Mouse (Mus musculus): Measurements from ENCODE around the gene Exoc6. TPM values are rescaled to one million over a fixed set of nuclear protein-coding genes. Genes with fewer than 3 reads are reported as not detected.

Exoc6 gene
- total RNA-seq, 2 experiments from 2014 or later = 44.6 to 46.1 TPM

DNA sequence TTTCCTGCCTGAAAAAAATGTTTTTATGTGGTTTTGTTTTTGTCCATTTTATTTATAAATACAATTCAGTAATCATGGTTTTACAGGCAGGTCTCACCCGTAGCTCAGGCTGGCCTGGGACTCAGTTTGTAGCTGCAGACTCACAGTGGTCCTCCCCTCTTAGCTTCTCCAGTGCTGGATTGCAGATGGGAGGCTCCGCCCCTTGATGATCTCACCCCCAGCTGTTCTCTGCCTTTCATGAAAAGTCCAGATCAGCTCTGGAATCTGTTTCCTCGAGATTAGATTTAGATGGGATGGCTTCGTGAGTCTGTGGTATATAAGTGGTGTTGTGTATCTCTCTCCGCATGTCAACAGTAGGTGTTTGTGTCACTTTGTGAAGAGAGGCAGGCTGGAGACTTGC lies 24.6 kb downstream of the Exoc6 start:
- peak; percentile 34 for DNase-seq

DNA sequence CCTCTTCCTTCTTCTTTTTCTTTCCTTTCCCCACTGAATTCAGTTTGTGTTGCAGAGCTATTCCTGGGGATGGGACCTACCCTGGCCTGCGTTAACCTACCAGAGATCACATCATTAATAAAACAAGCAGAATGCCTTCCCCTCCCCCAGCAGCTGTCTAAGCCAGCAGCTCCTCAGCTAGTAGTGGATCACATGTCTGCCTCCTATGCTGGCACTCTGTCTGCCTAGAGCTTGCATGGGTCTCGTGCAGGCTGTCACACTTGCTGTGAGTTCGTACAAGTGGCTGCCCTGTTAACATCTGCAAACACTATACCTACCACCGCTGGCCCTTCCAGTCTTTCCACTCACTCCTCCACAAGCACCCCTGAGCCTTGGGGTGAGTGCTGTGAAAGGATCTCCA lies 29.4 kb downstream of the Exoc6 start:
- DNase-seq = no peak

DNA sequence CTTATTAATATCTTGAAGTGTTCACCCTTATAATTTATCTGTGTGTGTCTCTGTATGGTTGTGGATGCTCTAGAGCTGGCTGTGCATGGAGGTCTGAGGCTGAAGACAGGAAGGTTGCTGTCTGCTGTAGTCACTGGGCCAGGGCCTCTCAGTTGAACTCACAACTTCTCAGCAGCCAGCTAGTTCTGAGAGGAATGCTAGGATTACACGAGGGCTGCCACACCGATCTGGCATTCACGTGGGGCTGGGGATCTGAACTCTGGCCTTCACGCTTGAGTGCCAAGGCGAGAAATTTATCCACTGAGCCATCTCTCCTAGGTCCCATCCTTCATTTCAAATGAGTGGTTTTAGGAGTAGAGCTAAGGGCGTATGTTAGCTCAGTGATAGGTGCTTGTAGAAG lies 30.2 kb downstream of the Exoc6 start:
- DNase-seq = no peak

DNA sequence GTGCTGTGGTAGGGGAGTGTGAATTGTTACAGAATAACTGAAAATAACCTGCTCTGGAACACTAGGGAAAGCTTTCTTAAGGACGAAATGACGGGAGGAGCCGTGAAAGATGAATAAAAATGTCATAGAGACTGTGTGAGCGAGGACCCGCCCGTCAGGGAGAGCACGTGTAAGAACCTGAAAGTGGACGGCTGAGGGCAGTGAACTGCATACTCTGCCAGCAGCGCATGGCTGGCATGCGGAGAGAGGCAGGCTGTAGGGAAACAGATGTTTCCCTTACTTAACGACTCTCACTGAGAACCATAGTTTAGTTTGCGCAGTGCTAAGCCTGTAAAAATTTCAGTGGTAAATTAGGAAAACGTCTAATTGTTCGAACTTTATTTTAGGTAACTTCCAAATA lies 35.0 kb downstream of the Exoc6 start:
- DNase-seq = no peak

DNA sequence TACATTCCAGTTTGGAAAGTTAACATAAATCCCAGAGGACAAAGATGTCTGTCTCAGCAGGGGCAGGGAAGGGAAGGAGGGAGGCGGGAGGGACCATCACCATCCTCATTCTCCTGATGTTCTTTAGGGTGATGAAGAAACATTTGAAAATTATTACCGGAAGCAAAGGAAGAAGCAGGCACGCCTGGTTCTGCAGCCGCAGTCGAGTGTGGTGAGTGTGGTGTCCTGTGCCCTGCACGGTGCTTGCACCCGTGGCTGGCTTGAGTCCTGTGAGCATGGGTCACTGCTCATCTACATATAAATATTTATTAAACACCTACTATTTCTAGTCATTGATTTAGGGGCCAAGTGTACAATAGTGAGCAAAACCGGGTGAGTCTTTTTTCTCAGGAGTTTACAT lies 35.5 kb downstream of the Exoc6 start:
- no peak for DNase-seq

DNA sequence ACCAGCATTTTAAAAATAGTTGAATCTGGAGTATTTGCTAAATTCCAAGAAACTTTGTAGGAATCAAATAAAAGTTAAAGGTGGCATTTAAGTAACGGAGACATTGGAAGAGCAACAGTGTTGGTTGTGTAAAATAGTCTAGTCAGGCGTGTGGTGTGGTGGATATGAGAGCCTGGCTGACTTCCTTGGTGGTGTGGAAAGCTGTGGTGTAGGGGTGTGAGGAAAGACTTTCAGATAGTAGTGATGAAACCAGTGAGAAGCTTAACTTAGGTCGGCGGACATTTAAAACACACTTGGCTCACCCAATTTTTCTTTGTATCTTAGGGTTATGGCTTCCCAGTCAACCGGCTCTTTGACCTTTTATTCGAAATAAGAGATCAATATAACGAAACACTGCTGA lies 40.3 kb downstream of the Exoc6 start:
- DNase-seq = no peak

DNA sequence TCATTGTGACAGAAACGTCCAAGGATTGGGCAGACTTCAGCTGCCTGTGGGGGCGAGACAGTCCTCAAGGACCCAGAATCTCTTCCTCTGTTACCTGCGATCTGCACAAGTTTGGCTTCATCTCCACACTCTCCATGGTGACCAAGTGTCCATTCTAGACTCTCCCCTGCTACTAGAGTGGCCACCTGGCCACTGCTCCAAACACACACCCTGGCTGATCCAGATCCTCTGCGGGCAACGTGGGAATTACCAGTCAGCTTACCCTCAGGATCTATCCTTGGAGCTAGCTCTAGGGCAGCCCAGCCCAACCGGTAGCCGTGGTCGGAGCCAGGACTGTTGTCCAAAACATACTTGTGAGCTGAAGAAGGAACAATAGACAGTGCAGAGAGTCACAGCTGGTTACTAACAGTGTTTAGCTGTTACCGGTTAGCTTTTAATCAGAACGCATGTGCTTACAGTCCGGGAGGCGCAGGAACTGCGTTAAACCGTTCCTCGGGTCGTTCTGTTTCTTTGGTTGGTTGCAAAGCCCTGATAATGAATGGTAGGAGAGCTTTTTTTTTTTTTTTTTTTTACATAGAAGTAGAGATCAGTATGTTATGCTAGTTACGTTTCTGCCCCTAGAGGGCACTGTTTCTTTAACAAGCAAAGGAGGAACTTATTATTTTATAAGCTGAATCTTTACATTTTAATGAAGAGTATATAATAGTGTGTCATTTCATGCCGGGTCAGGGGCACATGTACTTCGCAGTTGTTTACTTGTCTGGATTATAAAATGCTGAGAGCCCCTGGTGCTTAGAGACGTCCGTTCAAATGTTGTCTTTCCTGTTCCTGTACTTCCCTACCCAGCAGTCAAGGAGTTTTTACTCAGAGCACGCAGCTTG lies 52.0 kb downstream of the Exoc6 start:
- DNase-seq = no peak

DNA sequence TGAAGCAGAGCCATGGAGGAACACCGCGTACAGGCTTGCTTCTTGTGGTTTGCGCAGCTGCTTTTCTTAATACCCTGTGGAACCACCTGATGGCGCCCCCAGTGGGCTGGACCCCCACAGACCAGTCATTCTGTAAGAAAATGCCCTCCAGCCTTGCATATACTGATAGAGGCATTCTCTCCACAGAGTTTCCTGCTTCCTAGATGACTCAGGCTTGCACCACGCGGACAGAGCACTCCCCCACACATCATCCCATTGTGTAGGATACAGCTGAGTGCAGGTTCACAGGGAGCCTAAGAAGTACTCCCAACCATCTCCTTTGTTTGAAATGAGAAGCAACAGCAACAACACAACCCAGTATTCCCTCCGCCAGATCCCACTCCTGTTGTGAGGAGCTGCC lies 59.8 kb downstream of the Exoc6 start:
- no peak for DNase-seq

DNA sequence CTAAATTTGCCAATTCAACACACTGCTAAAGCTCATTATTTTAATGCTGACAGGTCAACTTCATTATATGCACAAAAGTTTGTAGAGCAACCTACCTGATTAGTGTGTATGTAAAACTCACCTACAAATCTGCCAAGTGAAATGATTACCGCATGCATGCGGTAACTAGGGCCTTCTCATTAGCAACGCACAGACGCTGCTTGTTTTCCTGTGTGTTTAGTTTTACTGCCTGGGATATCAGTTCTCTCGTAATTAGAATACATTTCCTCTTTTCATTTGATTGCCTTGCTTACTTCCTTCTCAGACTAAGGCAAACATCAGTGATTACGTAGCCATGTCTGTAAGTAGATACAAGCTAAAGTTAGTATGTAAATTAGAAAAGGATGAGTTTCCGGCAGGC lies 62.7 kb downstream of the Exoc6 start:
- no peak for DNase-seq

DNA sequence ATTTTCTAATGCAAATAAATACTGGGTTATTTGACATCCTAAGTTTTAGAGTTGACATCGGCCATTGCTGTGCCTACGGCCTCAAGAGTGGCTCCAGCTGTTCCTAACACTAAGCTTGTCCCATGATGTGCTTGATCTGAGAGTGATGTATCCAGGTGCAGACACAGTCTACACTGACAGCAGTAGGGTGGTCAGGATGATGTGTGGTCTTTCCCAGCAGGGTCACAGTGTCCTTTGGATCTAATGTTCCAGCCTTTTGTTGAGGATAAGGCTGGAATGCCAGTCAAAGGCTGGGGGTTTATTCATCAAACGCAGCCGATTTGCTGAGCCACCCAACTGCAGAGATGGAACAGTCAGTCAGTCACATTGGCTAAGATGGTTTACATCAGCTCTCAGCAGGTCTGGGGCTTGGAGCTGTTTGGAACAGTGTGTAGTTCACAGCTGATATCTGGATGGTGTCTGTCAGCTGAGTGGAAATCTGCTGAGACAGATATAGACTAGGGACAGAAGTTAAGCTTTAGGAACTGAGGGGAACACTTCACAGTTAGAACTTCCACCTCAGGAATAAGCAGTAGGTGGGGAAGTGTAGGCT lies 64.9 kb downstream of the Exoc6 start:
- no peak for DNase-seq

DNA sequence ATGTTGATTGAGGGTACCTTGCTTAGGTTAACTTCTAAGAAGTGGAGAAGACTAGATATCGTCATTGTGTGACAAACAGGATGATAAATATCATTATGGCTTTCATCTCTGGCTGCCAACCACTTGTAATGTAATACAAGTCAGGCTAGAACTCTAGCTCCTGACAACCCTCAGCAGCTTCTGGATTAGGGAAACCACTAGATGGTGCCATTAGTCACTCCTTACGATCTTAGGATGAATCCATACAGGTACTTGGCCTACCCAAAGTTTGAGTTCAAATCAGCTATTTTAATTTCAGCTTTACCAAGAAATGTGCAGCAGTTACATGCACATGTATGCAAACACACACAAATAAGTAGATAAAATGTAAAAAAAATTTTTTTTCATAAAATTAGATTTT lies 97.8 kb downstream of the Exoc6 start:
- DNase-seq = no peak

DNA sequence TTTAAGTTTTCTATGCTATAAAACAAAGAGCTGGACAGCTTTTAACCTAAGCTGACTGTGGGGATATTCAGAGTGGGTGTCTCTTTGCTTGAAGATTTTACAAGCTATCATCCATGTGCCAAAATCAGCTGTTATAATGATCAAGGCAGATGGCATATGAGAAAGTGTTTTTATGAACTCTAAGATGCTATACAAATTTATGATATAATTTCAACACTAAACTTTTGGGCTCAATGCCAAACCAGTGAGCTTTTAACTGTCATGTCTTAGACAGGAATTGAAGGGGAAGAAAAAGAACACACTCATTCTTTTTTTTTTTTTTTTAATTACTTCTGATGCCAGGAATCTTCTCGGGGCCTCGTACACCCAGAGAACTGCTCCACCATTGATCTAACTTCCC lies 100.3 kb downstream of the Exoc6 start:
- DNase-seq = no peak

DNA sequence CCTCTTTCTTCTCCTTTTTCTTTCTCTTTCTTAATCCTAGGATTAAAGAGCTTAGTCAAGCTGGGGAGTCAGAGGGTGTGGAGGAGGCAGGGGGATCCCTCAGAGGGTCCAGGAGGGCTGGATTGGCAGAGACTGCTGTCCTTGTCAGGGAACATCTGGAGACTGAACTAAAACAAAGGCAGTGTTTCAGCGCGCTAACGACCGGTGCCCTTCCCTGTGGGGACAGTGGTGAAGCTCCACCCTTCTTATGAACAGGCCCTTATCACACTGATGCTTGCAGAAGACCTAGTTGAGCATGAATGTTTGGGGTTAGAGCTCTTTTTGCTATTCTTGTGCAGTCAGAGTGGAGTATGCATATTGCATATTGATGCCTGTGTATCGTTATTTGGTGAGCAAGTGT lies 103.8 kb downstream of the Exoc6 start:
- DNase-seq = no peak

DNA sequence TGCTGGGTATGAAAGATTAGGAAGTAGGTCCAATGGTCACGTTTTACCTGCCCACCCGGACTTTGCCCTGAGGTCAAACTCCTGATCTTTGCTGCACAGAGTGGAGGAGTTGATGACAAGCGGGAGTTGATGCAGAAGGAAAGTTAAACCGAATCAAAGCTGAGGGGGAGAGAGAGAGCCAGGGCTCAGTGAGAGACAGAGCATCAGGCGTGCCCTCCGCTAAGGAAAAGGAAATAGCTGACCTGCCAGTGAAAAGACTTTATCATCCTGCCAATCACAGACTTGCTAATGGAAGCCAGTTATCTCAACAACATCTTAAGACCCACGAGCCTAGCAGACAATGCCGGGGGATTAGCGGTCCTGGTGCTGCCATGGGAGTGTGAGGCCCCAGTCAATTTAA lies 106.2 kb downstream of the Exoc6 start:
- DNase-seq = no peak

DNA sequence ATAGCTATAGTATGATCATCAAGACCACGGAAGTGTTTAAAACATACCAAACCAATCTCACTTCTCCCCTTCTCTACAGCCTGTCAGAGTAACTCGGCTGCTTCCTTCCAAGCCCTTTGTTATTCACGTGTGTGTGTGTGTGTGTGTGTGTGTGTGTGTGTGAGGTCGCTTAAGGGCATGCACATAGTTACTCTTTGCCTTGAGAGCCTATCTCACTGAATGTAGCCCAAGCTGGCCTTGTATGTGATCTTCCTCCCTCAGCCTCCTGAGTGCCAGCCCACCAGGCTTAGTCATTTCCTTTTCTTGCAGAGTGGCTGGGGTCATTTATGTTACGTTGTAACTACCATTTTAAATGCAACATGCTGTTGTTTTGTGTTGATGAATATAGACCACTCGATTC lies 115.0 kb downstream of the Exoc6 start:
- no peak for DNase-seq

DNA sequence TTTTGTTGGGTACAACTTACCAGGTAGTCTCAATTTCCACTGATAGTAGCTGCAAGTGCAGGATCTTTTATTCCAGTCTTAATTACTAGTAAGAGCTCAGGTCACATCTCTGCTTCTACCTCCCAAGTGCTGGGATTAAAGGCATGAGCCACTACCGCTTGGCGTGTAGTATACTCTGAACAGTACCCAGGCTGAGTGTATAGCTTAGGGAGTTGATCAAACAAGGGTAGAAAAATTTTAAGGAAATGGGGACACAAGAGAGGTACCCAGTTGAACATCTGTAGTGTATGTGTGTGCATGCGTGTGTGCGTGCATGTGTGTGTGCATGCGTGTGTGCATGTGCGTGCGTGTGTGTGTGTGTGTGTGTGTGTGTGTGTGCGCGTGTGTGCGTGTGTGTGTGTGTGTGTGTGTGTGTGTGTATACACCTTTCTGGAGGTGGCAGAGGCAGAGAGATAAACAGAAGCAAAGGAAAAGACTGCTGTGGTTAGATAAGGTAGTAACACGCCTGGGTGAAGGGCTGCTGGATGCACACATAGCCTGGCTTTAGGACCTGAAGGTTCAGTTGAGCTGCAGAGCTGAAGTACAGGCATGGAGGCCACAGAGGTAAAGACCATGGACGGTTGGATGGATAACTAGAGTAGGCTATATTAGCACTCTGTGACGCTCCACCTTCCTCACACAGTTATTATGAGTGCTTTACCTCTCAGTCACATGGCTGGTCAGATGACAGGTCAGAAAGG lies 117.8 kb downstream of the Exoc6 start:
- DNase-seq = no peak

DNA sequence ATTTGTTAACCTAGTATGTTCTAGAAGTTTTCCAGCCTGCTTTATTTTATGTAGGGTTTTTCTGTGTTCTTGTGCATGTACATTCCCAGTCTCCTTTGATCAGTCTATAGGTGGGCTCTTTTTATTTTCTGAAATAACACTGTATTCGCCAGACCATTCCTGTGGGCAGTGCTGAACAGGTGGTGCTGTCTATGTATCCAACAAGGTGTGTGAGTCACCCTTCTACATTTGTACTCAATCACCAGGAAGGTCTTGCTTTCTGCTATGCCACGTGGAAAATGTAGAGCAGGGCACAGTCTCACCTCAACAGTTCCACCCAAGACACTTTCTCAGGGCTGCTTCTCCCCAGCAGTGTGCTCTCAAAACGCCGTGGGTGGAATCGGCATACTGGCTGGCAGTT lies 118.4 kb downstream of the Exoc6 start:
- no peak for DNase-seq

DNA sequence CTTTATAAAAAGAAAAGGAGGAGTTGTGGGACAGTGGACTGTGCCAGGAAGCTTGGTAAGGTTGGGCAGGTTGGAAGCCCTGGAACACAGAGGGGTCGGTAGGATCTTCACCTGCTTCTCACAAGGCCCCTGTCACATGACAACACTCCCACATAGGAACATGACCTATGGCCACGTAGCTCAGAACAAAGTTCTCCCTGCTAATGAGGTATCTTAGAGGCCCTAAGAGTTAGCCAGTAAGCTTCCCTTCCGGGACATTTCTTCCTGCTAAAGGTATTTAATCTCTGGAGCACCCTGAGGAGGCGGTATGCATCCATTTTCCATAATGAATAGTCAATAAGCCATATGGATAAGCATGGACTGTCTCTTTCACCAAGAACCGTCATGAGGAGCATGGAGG lies 119.3 kb downstream of the Exoc6 start:
- DNase-seq = no peak

DNA sequence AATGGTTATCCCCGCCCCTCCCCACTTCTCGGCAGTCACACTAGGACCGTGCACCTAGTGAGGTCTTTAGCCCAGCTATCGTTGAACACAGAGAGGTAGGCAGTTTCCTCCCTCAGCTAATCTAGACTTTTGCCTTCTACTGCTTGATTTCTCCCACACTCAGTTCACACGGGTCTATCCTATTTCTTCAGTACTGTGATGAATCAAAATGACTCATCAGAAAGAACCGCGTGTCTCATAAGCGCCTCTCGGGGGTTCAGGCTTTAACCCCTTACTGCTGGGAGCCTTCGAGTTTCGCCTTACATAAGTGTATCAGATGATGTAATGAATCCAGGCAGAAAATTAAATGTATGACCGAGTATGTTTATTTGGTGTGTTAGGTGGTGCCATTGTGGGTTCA lies 123.2 kb downstream of the Exoc6 start:
- no peak for DNase-seq

DNA sequence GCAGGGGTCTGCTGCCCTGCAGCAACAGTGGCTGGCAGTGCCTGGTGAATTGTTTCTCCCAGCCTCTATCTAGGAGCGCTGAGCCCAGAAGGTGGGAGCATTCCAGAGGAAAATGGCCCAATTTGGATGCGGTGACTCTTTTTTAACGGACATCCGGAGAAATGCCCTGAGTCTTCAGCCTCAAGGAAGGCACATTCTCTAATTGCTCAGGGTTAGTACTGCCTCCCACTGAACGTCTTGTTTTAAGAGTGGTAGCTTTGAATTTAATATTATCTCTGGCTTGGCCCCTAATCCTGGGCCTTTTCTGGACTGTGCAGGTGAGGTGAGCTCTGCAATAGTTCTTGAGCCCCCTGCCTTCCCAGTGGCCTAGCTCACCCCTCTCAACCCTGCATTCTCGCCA lies 135.1 kb downstream of the Exoc6 start, which contains the start of gene Cyp26c1:
Gene Cyp26c1, plus strand, starts transcription at position 301 of the 400 bp plus-strand sequence.
- no peak for DNase-seq

DNA sequence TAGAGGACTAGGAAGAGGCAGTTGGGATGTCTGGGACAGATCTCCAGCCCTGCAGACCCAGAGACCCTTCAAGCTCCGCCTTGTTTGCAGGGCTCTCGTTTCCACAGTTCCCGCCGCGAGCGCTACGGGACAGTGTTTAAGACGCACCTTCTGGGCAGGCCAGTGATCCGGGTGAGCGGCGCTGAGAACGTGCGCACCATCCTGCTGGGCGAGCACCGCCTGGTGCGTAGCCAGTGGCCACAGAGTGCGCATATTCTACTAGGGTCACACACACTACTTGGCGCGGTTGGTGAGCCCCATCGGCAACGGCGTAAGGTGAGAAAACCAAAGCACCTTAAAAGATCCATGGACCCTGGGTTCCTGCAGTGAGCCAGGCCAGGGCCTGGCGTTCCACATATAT lies 136.1 kb downstream of the Exoc6 start:
- DNase-seq = no peak

DNA sequence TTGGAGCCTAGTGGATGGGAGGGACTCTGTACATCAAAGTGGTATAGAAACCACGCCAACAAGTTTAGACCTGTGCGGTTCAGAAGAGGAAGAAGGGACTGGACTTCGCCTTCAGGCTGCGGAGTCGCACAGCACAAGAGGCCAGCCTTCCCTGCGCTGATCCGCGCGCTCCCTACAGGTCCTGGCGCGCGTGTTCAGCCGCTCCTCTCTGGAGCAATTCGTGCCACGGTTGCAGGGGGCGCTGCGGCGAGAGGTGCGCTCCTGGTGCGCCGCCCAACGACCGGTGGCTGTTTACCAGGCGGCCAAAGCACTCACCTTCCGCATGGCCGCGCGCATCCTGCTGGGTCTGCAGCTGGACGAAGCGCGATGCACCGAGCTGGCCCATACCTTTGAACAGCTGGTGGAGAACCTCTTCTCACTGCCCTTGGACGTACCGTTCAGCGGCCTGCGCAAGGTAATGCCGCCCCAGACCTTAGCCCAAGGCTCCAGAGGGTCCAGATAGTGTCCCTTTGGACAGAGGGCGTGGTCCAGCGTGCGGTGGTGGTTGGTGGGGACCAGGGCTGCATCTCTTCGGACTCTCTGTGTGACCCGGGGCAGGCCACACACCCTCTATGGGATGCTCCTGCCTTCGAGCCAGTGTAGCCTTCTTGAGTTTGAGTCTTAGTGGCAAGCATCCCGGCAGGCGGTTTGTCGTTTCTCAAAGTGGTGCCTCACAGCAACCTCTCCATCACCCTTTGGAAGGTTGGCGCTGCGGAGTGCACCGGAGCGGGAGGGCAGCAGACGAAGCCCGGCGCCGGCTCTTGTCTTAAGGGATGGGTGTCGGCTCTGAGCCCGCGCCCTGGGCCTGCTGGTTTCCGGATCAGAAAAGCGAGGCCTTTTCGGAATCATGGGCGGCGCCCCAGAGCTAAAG lies 137.0 kb downstream of the Exoc6 start:
- no peak for DNase-seq
